Mouse (Mus musculus): ENCODE data around the gene Dhx16. TPM values are rescaled to one million over a fixed set of nuclear protein-coding genes. Genes with fewer than 3 reads are reported as not detected.
"Not testable (repeated sequence)": the region's sequence is repeated elsewhere in the genome, so short reads cannot be mapped to it uniquely, and the experiment has no call there.

The Dhx16 gene
- polyA plus RNA-seq, 1 experiment from 2014 or later: 29.8 TPM

DNA sequence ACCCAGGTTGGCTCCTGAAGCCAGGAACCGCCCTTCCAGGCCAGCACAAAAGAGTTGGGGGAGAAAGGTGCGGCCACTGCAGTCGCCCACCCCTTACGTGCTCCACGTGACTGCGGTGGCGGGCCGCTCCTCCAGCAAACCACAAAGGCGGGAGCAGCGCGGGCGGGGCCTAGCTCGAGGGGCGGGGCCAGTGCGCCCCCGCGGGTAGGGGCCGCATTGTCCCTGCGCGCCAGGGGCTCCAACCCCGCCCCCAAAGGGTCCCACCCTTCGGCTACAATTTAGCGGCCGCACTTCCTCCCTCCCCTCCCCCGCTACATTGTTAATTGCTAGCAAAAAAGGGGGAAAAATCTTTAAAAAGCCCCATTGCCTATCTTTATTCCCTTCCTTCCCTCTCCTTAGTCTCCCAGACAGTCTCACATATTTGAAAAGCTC lies 42.6 kb upstream of the Dhx16 start:
- peak overlapping the region; percentile 83 for H3K9ac ChIP-seq (ENCODE audit: low read depth, low read length)
- under 1% methylated on average over 25 of the region's 25 CpGs for WGBS (ENCODE audit: insufficient replicate concordance)
- H3K4me1 ChIP-seq (ENCODE audit: control insufficient read depth, low read depth, low read length): peaks cover 51% of the 10 kb centered on the region
- no peaks in the 10 kb centered on the region for H3K27me3 ChIP-seq (ENCODE audit: control insufficient read depth, insufficient read depth, low read depth, low read length)
- H3K4me3 ChIP-seq (ENCODE audit: low read depth, low read length): peak overlapping the region; percentile 78
- peak overlapping the region; percentile 94 for H3K27ac ChIP-seq (ENCODE audit: low read length)
- peak; percentile 19 for ATAC-seq (ENCODE audit: low read depth)
- no peaks in the 10 kb centered on the region for H3K9me3 ChIP-seq (replicated peaks; ENCODE audit: control insufficient read depth, low read length)
- H3K4me2 ChIP-seq (ENCODE audit: low read depth, low read length): peak overlapping the region; percentile 91
- peaks cover 43% of the 10 kb centered on the region for H3K36me3 ChIP-seq (ENCODE audit: control insufficient read depth, insufficient read depth)

DNA sequence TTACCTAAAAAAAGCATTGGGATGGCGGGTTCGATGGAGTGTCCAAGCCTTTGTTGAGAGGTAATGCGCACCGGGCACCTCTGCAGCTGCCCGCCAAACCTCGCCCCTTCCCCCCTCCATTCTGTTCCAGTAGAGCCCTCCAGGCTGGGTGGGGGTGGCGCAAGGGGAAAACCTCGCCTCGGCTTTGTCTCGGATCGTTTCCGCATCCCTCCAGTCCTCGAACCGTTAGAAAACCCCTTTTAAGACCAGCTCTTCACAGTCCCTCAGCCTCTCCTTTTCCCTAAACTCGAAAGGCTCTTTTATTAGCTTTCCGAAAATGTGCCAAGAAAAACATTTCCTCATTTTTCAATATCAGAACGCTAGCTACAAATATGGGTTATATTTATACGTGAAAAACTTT lies 42.1 kb upstream of the Dhx16 start:
- under 1% methylated on average over 18 of the region's 18 CpGs for WGBS (ENCODE audit: insufficient replicate concordance)
- peaks cover 55% of the 10 kb centered on the region for H3K4me1 ChIP-seq (ENCODE audit: control insufficient read depth, low read depth, low read length)
- H3K4me2 ChIP-seq (ENCODE audit: low read depth, low read length): peak overlapping the region; percentile 91
- peaks cover 40% of the 10 kb centered on the region for H3K36me3 ChIP-seq (ENCODE audit: control insufficient read depth, insufficient read depth)
- ATAC-seq (ENCODE audit: low read depth): no peak
- H3K9me3 ChIP-seq (replicated peaks; ENCODE audit: control insufficient read depth, low read length): no peaks in the 10 kb centered on the region
- no peaks in the 10 kb centered on the region for H3K27me3 ChIP-seq (ENCODE audit: control insufficient read depth, insufficient read depth, low read depth, low read length)
- H3K27ac ChIP-seq (ENCODE audit: low read length): peak overlapping the region; percentile 94
- peak overlapping the region; percentile 78 for H3K4me3 ChIP-seq (ENCODE audit: low read depth, low read length)
- peak overlapping the region; percentile 83 for H3K9ac ChIP-seq (ENCODE audit: low read depth, low read length)

DNA sequence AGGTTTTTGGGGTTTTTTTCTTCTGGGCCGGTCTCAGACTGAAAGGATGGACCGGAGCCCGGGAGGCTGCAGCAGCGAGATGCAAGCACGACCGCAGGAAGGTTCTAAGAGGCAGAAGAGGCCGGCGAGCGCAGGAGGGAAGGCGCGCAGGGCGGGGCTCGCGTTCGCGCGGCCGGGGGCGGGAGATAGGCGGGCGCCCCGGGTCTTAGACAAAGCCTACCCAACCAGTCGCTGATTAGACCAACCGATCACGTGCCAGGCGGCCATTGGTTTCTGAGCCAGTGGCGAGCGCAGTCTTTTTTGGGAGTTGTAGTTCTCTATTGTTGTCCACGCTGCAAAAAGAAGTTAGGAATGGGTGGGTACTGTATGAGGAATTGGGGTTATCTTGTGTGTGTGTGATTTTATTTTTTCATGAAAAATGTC lies 41.5 kb upstream of the Dhx16 start, which contains the start of gene Tubb5:
Gene Tubb5, minus strand, starts transcription at position 185 of the 423 bp plus-strand sequence.
- peak within 1 kb of the TSS; percentile 78 for H3K4me3 ChIP-seq (ENCODE audit: low read depth, low read length)
- no peaks in the 10 kb centered on the region for H3K27me3 ChIP-seq (ENCODE audit: control insufficient read depth, insufficient read depth, low read depth, low read length)
- ATAC-seq (ENCODE audit: low read depth): peak; percentile 64
- peak within 1 kb of the TSS; percentile 91 for H3K4me2 ChIP-seq (ENCODE audit: low read depth, low read length)
- no peaks in the 10 kb centered on the region for H3K9me3 ChIP-seq (replicated peaks; ENCODE audit: control insufficient read depth, low read length)
- H3K27ac ChIP-seq (ENCODE audit: low read length): peak within 1 kb of the TSS; percentile 94
- peaks cover 59% of the 10 kb centered on the region for H3K4me1 ChIP-seq (ENCODE audit: control insufficient read depth, low read depth, low read length)
- WGBS (ENCODE audit: insufficient replicate concordance): 1% methylated on average over 29 of the region's 29 CpGs
- H3K9ac ChIP-seq (ENCODE audit: low read depth, low read length): peak within 1 kb of the TSS; percentile 83
- H3K36me3 ChIP-seq (ENCODE audit: control insufficient read depth, insufficient read depth): peaks cover 37% of the 10 kb centered on the region

DNA sequence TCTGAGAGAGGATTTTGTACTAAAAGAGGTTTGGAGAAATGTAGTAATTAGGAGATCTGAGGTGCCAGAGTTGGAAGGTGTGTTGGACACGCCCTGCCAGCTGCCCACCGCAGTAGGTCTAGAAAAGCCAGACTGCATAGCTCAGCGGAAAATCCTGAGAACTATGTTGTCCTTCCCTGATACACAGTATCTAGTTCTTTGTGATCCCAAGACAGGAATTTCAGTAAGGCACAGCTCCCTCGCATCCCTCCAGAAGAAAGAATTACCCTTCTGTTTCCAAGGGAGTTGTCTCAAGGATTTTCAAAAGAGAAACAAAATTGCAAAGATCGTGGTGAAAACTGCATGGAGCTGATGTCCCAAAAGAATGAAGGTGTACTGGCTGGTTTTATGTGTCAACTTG lies 41.0 kb upstream of the Dhx16 start:
- peak overlapping the region; percentile 78 for H3K4me3 ChIP-seq (ENCODE audit: low read depth, low read length)
- H3K4me1 ChIP-seq (ENCODE audit: control insufficient read depth, low read depth, low read length): peaks cover 60% of the 10 kb centered on the region
- peaks cover 33% of the 10 kb centered on the region for H3K36me3 ChIP-seq (ENCODE audit: control insufficient read depth, insufficient read depth)
- peak overlapping the region; percentile 89 for H3K27ac ChIP-seq (ENCODE audit: low read length)
- H3K9ac ChIP-seq (ENCODE audit: low read depth, low read length): peak overlapping the region; percentile 63
- H3K4me2 ChIP-seq (ENCODE audit: low read depth, low read length): peak overlapping the region; percentile 91
- H3K27me3 ChIP-seq (ENCODE audit: control insufficient read depth, insufficient read depth, low read depth, low read length): no peaks in the 10 kb centered on the region
- H3K9me3 ChIP-seq (replicated peaks; ENCODE audit: control insufficient read depth, low read length): no peaks in the 10 kb centered on the region
- 6% methylated on average over 5 of the region's 5 CpGs for WGBS (ENCODE audit: insufficient replicate concordance)
- no peak for ATAC-seq (ENCODE audit: low read depth)

DNA sequence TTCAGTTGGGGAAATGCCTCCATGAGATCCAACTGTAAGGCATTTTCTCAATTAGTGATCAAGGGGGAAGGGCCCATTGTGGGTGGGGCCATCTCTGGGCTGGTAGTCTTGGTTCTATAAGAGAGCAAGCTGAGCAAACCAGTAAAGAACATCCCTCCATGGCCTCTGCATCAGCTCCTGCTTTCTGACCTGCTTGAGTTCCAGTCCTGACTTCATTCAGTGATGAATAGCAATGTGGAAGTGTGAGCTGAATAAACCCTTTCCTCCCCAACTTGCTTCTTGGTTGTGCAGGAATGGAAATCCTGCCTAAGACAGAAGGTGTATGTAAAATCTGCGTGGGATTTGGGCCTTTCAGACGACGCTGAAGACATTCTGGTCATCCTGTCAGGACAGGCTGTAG lies 40.6 kb upstream of the Dhx16 start:
- 60% methylated on average over 3 of the region's 3 CpGs for WGBS (ENCODE audit: insufficient replicate concordance)

DNA sequence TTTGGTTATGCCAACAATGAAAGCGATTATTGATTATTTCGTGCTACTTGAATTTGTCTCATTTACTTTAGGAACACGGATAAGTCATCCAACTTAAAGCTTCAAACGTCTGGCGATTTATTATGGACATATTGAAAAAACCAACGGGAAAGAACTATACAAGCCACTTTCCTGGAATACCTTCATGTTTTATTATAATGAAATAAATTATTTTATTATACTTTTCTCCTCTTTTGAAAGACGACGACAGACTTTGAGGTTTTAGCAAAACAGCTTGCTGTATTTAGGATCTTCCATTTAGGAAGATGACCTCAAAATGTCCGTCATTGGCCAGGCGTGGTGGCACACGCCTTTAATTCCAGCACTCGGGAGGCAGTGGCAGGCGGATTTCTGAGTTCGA lies 39.1 kb upstream of the Dhx16 start:
- no peak for ATAC-seq (ENCODE audit: low read depth)
- H3K9ac ChIP-seq (ENCODE audit: low read depth, low read length): peak overlapping the region; percentile 51
- H3K4me1 ChIP-seq (ENCODE audit: control insufficient read depth, low read depth, low read length): peaks cover 41% of the 10 kb centered on the region

More for the DNA sequence above, 40.6 kb upstream of the Dhx16 start:
- H3K27ac ChIP-seq (ENCODE audit: low read length): peak overlapping the region; percentile 89
- H3K27me3 ChIP-seq (ENCODE audit: control insufficient read depth, insufficient read depth, low read depth, low read length); H3K9me3 ChIP-seq (replicated peaks; ENCODE audit: control insufficient read depth, low read length); ATAC-seq (ENCODE audit: low read depth): not testable (repeated sequence)
- peaks cover 29% of the 10 kb centered on the region for H3K36me3 ChIP-seq (ENCODE audit: control insufficient read depth, insufficient read depth)
- H3K4me1 ChIP-seq (ENCODE audit: control insufficient read depth, low read depth, low read length): peaks cover 56% of the 10 kb centered on the region
- H3K4me2 ChIP-seq (ENCODE audit: low read depth, low read length): peak overlapping the region; percentile 91
- peak overlapping the region; percentile 78 for H3K4me3 ChIP-seq (ENCODE audit: low read depth, low read length)
- peak overlapping the region; percentile 63 for H3K9ac ChIP-seq (ENCODE audit: low read depth, low read length)

DNA sequence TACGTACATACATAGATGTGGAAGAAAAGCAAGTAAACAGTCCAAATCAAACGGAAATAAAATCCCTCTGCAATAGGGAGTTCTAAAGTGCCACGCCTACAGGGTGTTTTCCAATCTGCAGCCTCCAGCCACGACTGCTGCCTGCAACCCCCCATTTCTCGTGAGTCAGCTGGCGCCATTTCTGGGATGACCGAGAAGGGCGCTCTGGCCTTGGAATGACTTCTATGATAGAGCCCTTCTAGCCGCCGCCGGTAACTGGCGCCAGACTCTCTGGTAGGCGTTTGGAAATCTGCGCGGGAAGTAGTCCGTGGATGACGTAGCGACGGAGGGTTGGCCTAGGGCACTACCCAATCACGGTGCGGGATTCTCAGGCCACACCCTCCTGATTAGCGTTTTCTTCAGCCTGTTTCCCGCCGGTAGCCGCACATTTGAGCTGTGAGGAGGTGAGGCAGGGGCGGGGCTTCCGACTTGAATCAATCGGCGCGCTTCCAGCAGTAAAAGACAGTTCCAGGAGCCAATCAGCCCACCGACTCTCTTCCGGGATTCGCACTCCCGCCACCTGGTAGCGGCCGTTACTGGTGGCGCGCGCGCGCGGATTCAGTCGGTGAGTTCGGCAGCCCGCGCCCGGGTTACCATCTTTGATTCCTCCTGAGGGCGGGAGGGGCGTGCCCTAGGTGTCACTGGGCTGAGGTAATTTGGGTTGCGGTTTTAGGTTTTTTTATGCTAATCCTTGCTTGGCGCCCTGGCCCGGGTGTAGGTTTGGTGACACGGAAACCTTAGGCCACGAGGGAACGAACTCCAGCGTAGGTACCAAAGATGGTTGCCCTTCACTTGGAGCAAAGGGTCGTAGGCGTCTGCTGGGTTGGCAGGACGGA lies 38.3 kb upstream of the Dhx16 start, which contains the start of gene Mdc1:
Gene Mdc1, plus strand, starts transcription at position 440 of the 875 bp plus-strand sequence.
- peak; percentile 86 for ATAC-seq (ENCODE audit: low read depth)
- H3K4me2 ChIP-seq (ENCODE audit: low read depth, low read length): peak within 1 kb of the TSS; percentile 86
- H3K9me3 ChIP-seq (replicated peaks; ENCODE audit: control insufficient read depth, low read length): no peaks in the 10 kb centered on the region
- WGBS (ENCODE audit: insufficient replicate concordance): under 1% methylated on average over 59 of the region's 59 CpGs
- H3K9ac ChIP-seq (ENCODE audit: low read depth, low read length): peak within 1 kb of the TSS; percentile 84
- peaks cover 33% of the 10 kb centered on the region for H3K4me1 ChIP-seq (ENCODE audit: control insufficient read depth, low read depth, low read length)
- peaks cover 25% of the 10 kb centered on the region for H3K36me3 ChIP-seq (ENCODE audit: control insufficient read depth, insufficient read depth)
- peak within 1 kb of the TSS; percentile 93 for H3K27ac ChIP-seq (ENCODE audit: low read length)
- peak within 1 kb of the TSS; percentile 77 for H3K4me3 ChIP-seq (ENCODE audit: low read depth, low read length)
- no peaks in the 10 kb centered on the region for H3K27me3 ChIP-seq (ENCODE audit: control insufficient read depth, insufficient read depth, low read depth, low read length)

More for the DNA sequence above, 39.1 kb upstream of the Dhx16 start:
- Histone ChIP-seq H3K27me3 (ENCODE audit: control insufficient read depth, insufficient read depth, low read depth, low read length) (no peaks in the 10 kb centered on the region), H3K9me3 (replicated peaks; ENCODE audit: control insufficient read depth, low read length) (no peaks in the 10 kb centered on the region), H3K27ac (ENCODE audit: low read length) (peak overlapping the region; percentile 84), H3K4me3 (ENCODE audit: low read depth, low read length) (peak overlapping the region; percentile 50), H3K4me2 (ENCODE audit: low read depth, low read length) (peak overlapping the region; percentile 56), H3K36me3 (ENCODE audit: control insufficient read depth, insufficient read depth) (peaks cover 25% of the 10 kb centered on the region)
- WGBS (ENCODE audit: insufficient replicate concordance): 40% methylated on average over 14 of the region's 14 CpGs

DNA sequence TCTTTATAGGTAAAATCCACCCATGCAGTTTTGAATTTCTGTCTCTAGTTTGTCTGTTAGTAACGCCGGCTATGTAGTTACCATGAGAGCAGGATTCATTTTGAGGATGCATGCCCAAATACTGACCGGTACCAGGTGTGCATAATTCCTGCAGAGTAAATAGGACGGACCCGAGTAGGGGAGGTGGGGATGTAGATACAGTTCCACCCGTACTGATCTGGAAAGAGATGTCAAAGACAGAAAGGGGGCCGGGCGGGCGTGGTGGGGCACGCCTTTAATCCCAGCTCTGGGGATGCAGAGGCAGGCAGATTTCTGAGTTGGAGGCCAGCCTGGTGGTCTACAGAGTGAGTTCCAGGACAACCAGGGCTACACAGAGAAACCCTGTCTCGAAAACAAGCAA lies 37.6 kb upstream of the Dhx16 start:
- H3K9ac ChIP-seq (ENCODE audit: low read depth, low read length): peak overlapping the region; percentile 84
- peak overlapping the region; percentile 77 for H3K4me3 ChIP-seq (ENCODE audit: low read depth, low read length)
- no peak for ATAC-seq (ENCODE audit: low read depth)
- peak overlapping the region; percentile 93 for H3K27ac ChIP-seq (ENCODE audit: low read length)
- peaks cover 29% of the 10 kb centered on the region for H3K4me1 ChIP-seq (ENCODE audit: control insufficient read depth, low read depth, low read length)
- no peaks in the 10 kb centered on the region for H3K9me3 ChIP-seq (replicated peaks; ENCODE audit: control insufficient read depth, low read length)
- H3K36me3 ChIP-seq (ENCODE audit: control insufficient read depth, insufficient read depth): peaks cover 20% of the 10 kb centered on the region
- 12% methylated on average over 11 of the region's 11 CpGs for WGBS (ENCODE audit: insufficient replicate concordance)
- H3K27me3 ChIP-seq (ENCODE audit: control insufficient read depth, insufficient read depth, low read depth, low read length): no peaks in the 10 kb centered on the region
- peak overlapping the region; percentile 86 for H3K4me2 ChIP-seq (ENCODE audit: low read depth, low read length)

DNA sequence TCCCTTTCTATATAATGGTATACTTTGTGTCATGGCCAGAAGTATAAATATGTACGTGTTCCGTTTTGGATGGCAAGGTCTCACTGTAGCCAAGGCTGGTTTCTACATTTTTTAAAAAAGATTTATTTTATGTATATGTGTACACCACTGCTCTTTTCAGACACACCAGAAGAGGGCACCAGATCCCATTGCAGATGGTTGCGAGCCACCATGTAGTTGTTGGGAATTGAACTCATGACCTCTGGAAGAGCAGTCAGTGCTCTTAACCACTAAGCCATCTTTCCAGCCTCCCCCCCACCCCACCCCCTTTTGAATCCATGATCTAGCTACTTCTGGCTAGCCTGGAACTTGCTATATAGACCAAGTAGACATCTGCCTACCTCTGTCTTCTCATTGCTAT lies 36.1 kb upstream of the Dhx16 start:
- WGBS (ENCODE audit: insufficient replicate concordance): 86% methylated on average over 3 of the region's 3 CpGs
- peaks cover 34% of the 10 kb centered on the region for H3K36me3 ChIP-seq (ENCODE audit: control insufficient read depth, insufficient read depth)
- no peak for ATAC-seq (ENCODE audit: low read depth)
- no peak overlapping the region for H3K4me2 ChIP-seq (ENCODE audit: low read depth, low read length)
- no peaks in the 10 kb centered on the region for H3K27me3 ChIP-seq (ENCODE audit: control insufficient read depth, insufficient read depth, low read depth, low read length)
- no peaks in the 10 kb centered on the region for H3K9me3 ChIP-seq (replicated peaks; ENCODE audit: control insufficient read depth, low read length)
- no peak overlapping the region for H3K9ac ChIP-seq (ENCODE audit: low read depth, low read length)
- no peak overlapping the region for H3K27ac ChIP-seq (ENCODE audit: low read length)
- H3K4me1 ChIP-seq (ENCODE audit: control insufficient read depth, low read depth, low read length): peaks cover 28% of the 10 kb centered on the region
- H3K4me3 ChIP-seq (ENCODE audit: low read depth, low read length): no peak overlapping the region

Data from liver, embryonic 16.5 days (tissue).